Mouse (Mus musculus) MEL (cell line): Measurements from ENCODE around the gene N4bp2l2. TPM values are rescaled to one million over a fixed set of nuclear protein-coding genes. Genes with fewer than 3 reads are reported as not detected.

Source experiments
- DNase-seq: peaks from one replicate; pipeline ENCODE4 v3.0.0; 2011; ENCODE audit warnings: low read depth, low spot score
- H3K27ac ChIP-seq: 2 replicates; pipeline ENCODE4 v1.5.1; 2012; ENCODE audit warnings: low read depth, mild to moderate bottlenecking, control low read depth, low read length, moderate library complexity; ENCODE audit not compliant: control insufficient read depth
- H3K27me3 ChIP-seq, 2 experiments: fragments of 150-350 bp in 1 of 2; sonication (generic) in 1 of 2; 2 replicates each; pipeline ENCODE4 v1.6.1; 2012; ENCODE audit warnings: low read length in 2 of 2, mild to moderate bottlenecking in 2 of 2, improper control_type of control experiment in 1 of 2, moderate library complexity in 1 of 2; ENCODE audit not compliant: insufficient read depth in 2 of 2, control insufficient read depth in 1 of 2
- H3K36me3 ChIP-seq, 2 experiments: 2 replicates each; pipeline ENCODE4 v1.6.1; 2012 to 2014; ENCODE audit warnings: low read length in 2 of 2, improper control_type of control experiment in 1 of 2, inconsistent platforms in 1 of 2, mild to moderate bottlenecking in 1 of 2; ENCODE audit not compliant: insufficient read depth in 2 of 2, control insufficient read depth in 1 of 2
- H3K4me1 ChIP-seq, 2 experiments: fragments of 150-350 bp in 1 of 2; sonication (generic) in 1 of 2; 2 replicates each; pipeline ENCODE4 v1.6.1; 2012; ENCODE audit warnings: low read length in 2 of 2, improper control_type of control experiment in 1 of 2, mild to moderate bottlenecking in 1 of 2; ENCODE audit not compliant: insufficient read depth in 2 of 2, control insufficient read depth in 1 of 2
- H3K4me3 ChIP-seq, 2 experiments: fragments of 150-350 bp in 1 of 2; sonication (generic) in 1 of 2; 2 replicates each; pipeline ENCODE4 v1.5.1; 2012; ENCODE audit warnings: low read depth in 2 of 2, low read length in 2 of 2, mild to moderate bottlenecking in 2 of 2, moderate library complexity in 2 of 2, control low read depth in 1 of 2, improper control_type of control experiment in 1 of 2; ENCODE audit not compliant: control insufficient read depth in 1 of 2, insufficient read depth in 1 of 2
- H3K79me2 ChIP-seq: 2 replicates; pipeline ENCODE4 v1.6.1; 2012; ENCODE audit warnings: mild to moderate bottlenecking, low read length, moderate library complexity; ENCODE audit not compliant: control insufficient read depth, poor library complexity, insufficient read depth
- H3K9ac ChIP-seq: 2 replicates; pipeline ENCODE4 v1.6.1; 2012; ENCODE audit warnings: low read depth, mild to moderate bottlenecking, control low read depth, low read length, moderate library complexity; ENCODE audit not compliant: control insufficient read depth, poor library complexity, severe bottlenecking
- H3K9me3 ChIP-seq: fragments of 150-350 bp; sonication (generic); replicated peaks from 2 replicates; pipeline ENCODE4 v1.6.1; 2012; ENCODE audit warnings: mild to moderate bottlenecking, low read length, improper control_type of control experiment, moderate library complexity; ENCODE audit not compliant: insufficient read depth
- BHLHE40 ChIP-seq: IDR thresholded peaks from 2 replicates; pipeline ENCODE4 v1.6.1; 2012; ENCODE audit warnings: low read depth, mild to moderate bottlenecking, inconsistent platforms, low read length, improper control_type of control experiment, borderline replicate concordance
- CHD1 ChIP-seq: IDR thresholded peaks from 2 replicates; pipeline ENCODE4 v1.6.1; 2012; ENCODE audit warnings: low read depth, mild to moderate bottlenecking, inconsistent platforms, low read length, improper control_type of control experiment
- CTCF ChIP-seq, 3 experiments: IDR thresholded peaks in 2 of 3; conservative IDR thresholded peaks in 1 of 3; 2 replicates each; pipeline ENCODE4 v1.5.1; 2011 to 2012; ENCODE audit warnings: low read length in 3 of 3, low read depth in 2 of 3, mild to moderate bottlenecking in 2 of 3, improper control_type of control experiment in 1 of 3, inconsistent platforms in 1 of 3, mixed read lengths in 1 of 3, moderate library complexity in 1 of 3; ENCODE audit not compliant: control insufficient read depth in 1 of 3, insufficient read depth in 1 of 3, poor library complexity in 1 of 3, severe bottlenecking in 1 of 3
- ELF1 ChIP-seq: IDR thresholded peaks from 2 replicates; pipeline ENCODE4 v1.6.1; 2014; ENCODE audit warnings: low read depth, mild to moderate bottlenecking, inconsistent platforms, low read length, improper control_type of control experiment, moderate library complexity
- JUND ChIP-seq: IDR thresholded peaks from 2 replicates; pipeline ENCODE4 v1.6.1; 2011; ENCODE audit warnings: low read depth, mild to moderate bottlenecking, improper control_type of control experiment, low read length
- MAFK ChIP-seq: IDR thresholded peaks from 2 replicates; pipeline ENCODE4 v1.6.1; 2011; ENCODE audit warnings: low read depth, mild to moderate bottlenecking, low read length, improper control_type of control experiment, borderline replicate concordance
- MAX ChIP-seq: IDR thresholded peaks from 2 replicates; pipeline ENCODE4 v1.6.1; 2011; ENCODE audit warnings: low read length, improper control_type of control experiment
- MAZ ChIP-seq: IDR thresholded peaks from 2 replicates; pipeline ENCODE4 v1.6.1; 2012; ENCODE audit warnings: low read depth, mild to moderate bottlenecking, inconsistent platforms, low read length, improper control_type of control experiment
- MXI1 ChIP-seq: IDR thresholded peaks from 2 replicates; pipeline ENCODE4 v1.6.1; 2011; ENCODE audit warnings: mild to moderate bottlenecking, low read depth, low read length, improper control_type of control experiment
- NELFE ChIP-seq: IDR thresholded peaks from 2 replicates; pipeline ENCODE4 v1.6.1; 2011; ENCODE audit warnings: low read depth, low read length, improper control_type of control experiment
- NRF1 ChIP-seq: IDR thresholded peaks from 2 replicates; pipeline ENCODE4 v1.6.1; 2014; ENCODE audit warnings: low read depth, mild to moderate bottlenecking, inconsistent platforms, low read length, improper control_type of control experiment, moderate library complexity; ENCODE audit not compliant: poor library complexity, insufficient read depth, severe bottlenecking
- RCOR1 ChIP-seq: IDR thresholded peaks from 2 replicates; pipeline ENCODE4 v1.6.1; 2012; ENCODE audit warnings: low read depth, mild to moderate bottlenecking, inconsistent platforms, low read length, improper control_type of control experiment
- SIN3A ChIP-seq: IDR thresholded peaks from 2 replicates; pipeline ENCODE4 v1.6.1; 2012; ENCODE audit warnings: low read length, improper control_type of control experiment, inconsistent platforms
- TBP ChIP-seq: IDR thresholded peaks from 2 replicates; pipeline ENCODE4 v1.8.0; 2011; ENCODE audit warnings: low read depth, low read length, improper control_type of control experiment
- TCF12 ChIP-seq: IDR thresholded peaks from 2 replicates; pipeline ENCODE4 v1.6.1; 2014; ENCODE audit warnings: low read depth, mild to moderate bottlenecking, inconsistent platforms, low read length, improper control_type of control experiment, moderate library complexity
- ZC3H11A ChIP-seq: IDR thresholded peaks from 2 replicates; pipeline ENCODE4 v1.6.1; 2012; ENCODE audit warnings: low read depth, mild to moderate bottlenecking, inconsistent platforms, low read length, improper control_type of control experiment
- ZMIZ1 ChIP-seq: IDR thresholded peaks from 2 replicates; pipeline ENCODE4 v1.6.1; 2012; ENCODE audit warnings: low read depth, mild to moderate bottlenecking, inconsistent platforms, low read length, improper control_type of control experiment, moderate library complexity
- ZNF384 ChIP-seq: IDR thresholded peaks from 2 replicates; pipeline ENCODE4 v1.6.1; 2012; ENCODE audit warnings: low read depth, mild to moderate bottlenecking, inconsistent platforms, low read length, improper control_type of control experiment
- polyA plus RNA-seq, 2 experiments: library from polyadenylated mRNA; stranded (reverse) in 1 of 2; unstranded in 1 of 2; fragments of >175 nt in 1 of 2; fragments of >200 nt in 1 of 2; gene quantifications; 2 replicates each; pipeline versions ENCODE4 v1.2.1 to v1.2.4; 2012; ENCODE audit warnings: low replicate concordance in 2 of 2, low read depth in 1 of 2; ENCODE audit not compliant: insufficient read length in 2 of 2, insufficient read depth in 1 of 2, missing spikeins in 1 of 2
- total RNA-seq: library from RNA; depleted of rRNA; stranded (reverse); fragments of 300-350 nt; gene quantifications from 2 replicates; pipeline ENCODE4 v1.2.3, GENCODE M21; 2012

Gene N4bp2l2
- total and polyA plus RNA-seq, 3 experiments = 67.5 to 74.9 TPM; not detected in 1

GRCm38 (mm10) chr5:150592186-150592903 is 73.6 kb downstream of the N4bp2l2 start (continued):
- no peak for TF ChIP-seq BHLHE40
- no peak; the same call in 1 of the 2 replicates for TF ChIP-seq SIN3A
- peak; percentile 8; the same call in 1 of the 2 replicates for TF ChIP-seq NELFE
- TF ChIP-seq TBP = peak; percentile 75

- Histone ChIP-seq H3K4me1 (peaks cover 8 to 13% of the 10 kb centered on the region in 2 experiments), H3K27me3 (no peaks in the 10 kb centered on the region), H3K79me2 (peaks cover 10% of the 10 kb centered on the region; the same call in 1 of the 2 replicates), H3K27ac (no peak overlapping the region), H3K9me3 (no peaks in the 10 kb centered on the region), H3K9ac (no peak overlapping the region), H3K4me3 (no peak overlapping the region), H3K36me3 (peaks cover 0 to 12% of the 10 kb centered on the region in 2 experiments; a peak in 2 of 4 replicates)
- TF ChIP-seq NELFE = no peak
- no peak for TF ChIP-seq MAZ
- TF ChIP-seq ZC3H11A = no peak
- TF ChIP-seq MAFK = no peak
- TF ChIP-seq BHLHE40 = no peak
- TF ChIP-seq ELF1 = no peak
- TF ChIP-seq RCOR1 = no peak
- TF ChIP-seq SIN3A = no peak
- TF ChIP-seq MAX = no peak
- TF ChIP-seq NRF1 = no peak
- TF ChIP-seq ZNF384 = no peak
- no peak for TF ChIP-seq CTCF (IDR thresholded peaks at IDR 0.05 in 2 of 3, conservative IDR thresholded peaks at IDR 0.05 in 1 of 3; ENCODE audit: control insufficient read depth in 1 of 3, insufficient read depth in 1 of 3, low read depth in 2 of 3, low read length in 3 of 3, poor library complexity in 1 of 3, severe bottlenecking in 1 of 3)
- TF ChIP-seq CHD1 = no peak
- TF ChIP-seq JUND = no peak
- TF ChIP-seq TBP = no peak
- no peak for TF ChIP-seq ZMIZ1
- TF ChIP-seq MXI1 = no peak
- no peak for TF ChIP-seq TCF12
- no peak for DNase-seq
Measured at GRCm38 (mm10) chr5:150589945-150590344, 76.0 kb downstream of the N4bp2l2 start.
